Mouse (Mus musculus): ENCODE results near the gene Fanci. TPM values are rescaled to one million over a fixed set of nuclear protein-coding genes. Genes with fewer than 3 reads are reported as not detected.
A peak's percentile ranks its signal among the peaks of the same experiment; 100 is the strongest.

Fanci gene
- polyA plus RNA-seq, 1 experiment, result 0.34 TPM

DNA sequence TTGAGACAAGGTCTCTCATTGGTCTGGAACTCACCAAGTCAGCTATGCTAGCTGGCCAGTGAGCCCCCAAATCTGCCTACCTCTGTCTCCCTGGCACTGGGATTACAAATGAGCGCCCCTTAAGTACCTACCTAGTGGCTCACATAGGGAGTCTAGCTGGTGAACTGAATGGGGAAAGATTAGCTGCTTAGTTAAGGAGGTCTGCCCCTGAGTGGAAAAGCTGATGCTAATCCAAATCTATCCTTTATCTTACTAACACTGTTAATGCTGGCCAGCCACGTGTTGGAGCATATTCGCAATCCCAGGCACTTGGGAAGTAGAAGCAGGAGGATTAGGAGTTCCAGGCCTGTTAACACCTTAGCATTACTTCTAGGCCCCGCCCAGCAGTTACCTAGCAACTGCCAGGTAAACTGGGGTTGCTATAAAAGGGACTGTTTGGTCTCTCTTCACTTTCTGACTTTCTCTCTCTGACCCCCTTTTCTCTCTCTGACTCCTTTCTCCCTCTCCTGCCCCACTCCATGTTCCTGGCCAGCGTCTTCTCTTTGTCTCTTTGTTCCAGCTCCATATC, 1.5 kb upstream of the Fanci start:
- no peak for TF ChIP-seq POLR2A (IDR thresholded peaks at IDR 0.05; ENCODE audit: borderline replicate concordance, insufficient read depth, low read length)
- TF ChIP-seq CTCF (IDR thresholded peaks at IDR 0.05; ENCODE audit: borderline replicate concordance, insufficient read depth, low read depth, low read length), result no peak
- Histone ChIP-seq H3K27me3 (ENCODE audit: control insufficient read depth, insufficient read depth, low read length) (no peaks in the 10 kb centered on the region), H3K27ac (ENCODE audit: insufficient read depth, low read length) (no peak overlapping the region), H3K4me3 (replicated peaks; ENCODE audit: insufficient read depth, low read depth, low read length) (no peak overlapping the region), H3K4me1 (ENCODE audit: control insufficient read depth, insufficient read depth, low read length) (no peaks in the 10 kb centered on the region)
- WGBS, result 79% methylated on average over 5 of the region's 5 CpGs
- no peak for DNase-seq

GRCm38 (mm10) chr7:79391471-79391870, 258 bp upstream of the Fanci start:
- no peak for DNase-seq
- WGBS, result 0% methylated on average over 3 of the region's 3 CpGs

GRCm38 (mm10) chr7:79392860-79393513, 1.3 kb downstream of the Fanci start:
- Histone ChIP-seq H3K27ac (ENCODE audit: insufficient read depth, low read length) (no peak overlapping the region), H3K27me3 (ENCODE audit: control insufficient read depth, insufficient read depth, low read length) (no peaks in the 10 kb centered on the region), H3K4me1 (ENCODE audit: control insufficient read depth, insufficient read depth, low read length) (no peaks in the 10 kb centered on the region), H3K4me3 (replicated peaks; ENCODE audit: insufficient read depth, low read depth, low read length) (no peak overlapping the region)
- 53% methylated on average over 9 of the region's 9 CpGs for WGBS
- TF ChIP-seq CTCF (IDR thresholded peaks at IDR 0.05; ENCODE audit: borderline replicate concordance, insufficient read depth, low read depth, low read length), result no peak
- TF ChIP-seq POLR2A (IDR thresholded peaks at IDR 0.05; ENCODE audit: borderline replicate concordance, insufficient read depth, low read length), result no peak
- no peak for DNase-seq

More at GRCm38 (mm10) chr7:79391471-79391870, 258 bp upstream of the Fanci start:
- TF ChIP-seq POLR2A (IDR thresholded peaks at IDR 0.05; ENCODE audit: borderline replicate concordance, insufficient read depth, low read length) (no peak), CTCF (IDR thresholded peaks at IDR 0.05; ENCODE audit: borderline replicate concordance, insufficient read depth, low read depth, low read length) (no peak)
- 0 out of 2 replicates have a peak overlapping the region, but pooled peaks have one; percentile 44 for H3K27ac ChIP-seq (ENCODE audit: insufficient read depth, low read length)
- H3K4me1 ChIP-seq (ENCODE audit: control insufficient read depth, insufficient read depth, low read length), result no peaks in the 10 kb centered on the region
- no peaks in the 10 kb centered on the region for H3K27me3 ChIP-seq (ENCODE audit: control insufficient read depth, insufficient read depth, low read length)
- H3K4me3 ChIP-seq (replicated peaks; ENCODE audit: insufficient read depth, low read depth, low read length), result peak overlapping the region; percentile 88

DNA sequence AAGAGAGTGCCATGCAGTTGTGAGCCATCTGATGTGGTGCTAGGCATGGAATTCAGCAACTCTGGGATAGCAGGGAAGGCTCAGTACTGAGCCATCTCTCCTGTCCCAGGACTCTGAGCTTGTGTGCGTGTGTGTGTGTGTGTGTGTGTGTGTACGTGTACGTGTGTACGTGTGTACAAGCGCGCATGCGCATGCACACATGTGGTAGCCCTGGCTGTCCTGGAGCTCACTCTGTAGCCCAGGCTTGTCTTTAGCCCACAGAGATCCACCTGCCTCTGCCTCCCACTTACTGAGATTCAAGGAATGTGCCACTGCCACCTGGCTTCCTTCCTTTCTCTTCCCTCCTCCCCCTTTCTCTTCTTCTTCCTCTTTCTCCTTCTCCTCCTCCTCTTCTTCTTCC, 2.2 kb downstream of the Fanci start:
- no peak for TF ChIP-seq POLR2A (IDR thresholded peaks at IDR 0.05; ENCODE audit: borderline replicate concordance, insufficient read depth, low read length)
- no peak for TF ChIP-seq CTCF (IDR thresholded peaks at IDR 0.05; ENCODE audit: borderline replicate concordance, insufficient read depth, low read depth, low read length)
- Histone ChIP-seq H3K4me3 (replicated peaks; ENCODE audit: insufficient read depth, low read depth, low read length) (no peak overlapping the region), H3K27me3 (ENCODE audit: control insufficient read depth, insufficient read depth, low read length) (no peaks in the 10 kb centered on the region), H3K27ac (ENCODE audit: insufficient read depth, low read length) (no peak overlapping the region), H3K4me1 (ENCODE audit: control insufficient read depth, insufficient read depth, low read length) (no peaks in the 10 kb centered on the region)
- no peak for DNase-seq
- WGBS, result 98% methylated on average over 7 of the region's 7 CpGs

DNA sequence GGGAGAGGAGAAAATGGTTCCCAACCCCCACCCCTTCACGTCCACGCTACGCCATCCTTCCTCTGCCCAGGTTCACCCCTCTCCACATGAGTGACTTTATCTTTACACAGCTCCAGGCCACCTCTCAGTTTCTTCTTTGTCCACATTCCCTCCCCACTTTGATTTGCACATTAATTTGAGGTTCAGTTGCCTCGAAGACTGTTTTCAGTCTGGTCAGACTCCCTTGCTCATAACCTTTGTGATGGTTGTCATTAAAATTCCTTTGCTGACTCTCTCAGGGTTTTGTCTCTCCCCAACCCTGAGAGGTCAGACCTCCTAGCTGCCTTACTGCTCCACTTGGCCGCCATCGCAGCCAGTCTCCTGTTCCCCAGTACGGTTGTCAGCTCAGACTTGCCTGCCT, 2.9 kb downstream of the Fanci start:
- no peak for DNase-seq
- Histone ChIP-seq H3K27ac (ENCODE audit: insufficient read depth, low read length) (no peak overlapping the region), H3K4me3 (replicated peaks; ENCODE audit: insufficient read depth, low read depth, low read length) (no peak overlapping the region), H3K27me3 (ENCODE audit: control insufficient read depth, insufficient read depth, low read length) (no peaks in the 10 kb centered on the region), H3K4me1 (ENCODE audit: control insufficient read depth, insufficient read depth, low read length) (no peaks in the 10 kb centered on the region)
- WGBS, result 63% methylated on average over 7 of the region's 7 CpGs
- TF ChIP-seq CTCF (IDR thresholded peaks at IDR 0.05; ENCODE audit: borderline replicate concordance, insufficient read depth, low read depth, low read length), result no peak
- no peak for TF ChIP-seq POLR2A (IDR thresholded peaks at IDR 0.05; ENCODE audit: borderline replicate concordance, insufficient read depth, low read length)

GRCm38 (mm10) chr7:79395186-79395585, 3.5 kb downstream of the Fanci start:
- Histone ChIP-seq H3K27ac (ENCODE audit: insufficient read depth, low read length) (no peak overlapping the region), H3K4me3 (replicated peaks; ENCODE audit: insufficient read depth, low read depth, low read length) (no peak overlapping the region), H3K27me3 (ENCODE audit: control insufficient read depth, insufficient read depth, low read length) (no peaks in the 10 kb centered on the region), H3K4me1 (ENCODE audit: control insufficient read depth, insufficient read depth, low read length) (no peaks in the 10 kb centered on the region)
- 86% methylated on average over 7 of the region's 7 CpGs for WGBS
- TF ChIP-seq CTCF (IDR thresholded peaks at IDR 0.05; ENCODE audit: borderline replicate concordance, insufficient read depth, low read depth, low read length) (no peak), POLR2A (IDR thresholded peaks at IDR 0.05; ENCODE audit: borderline replicate concordance, insufficient read depth, low read length) (no peak)
- no peak for DNase-seq

DNA sequence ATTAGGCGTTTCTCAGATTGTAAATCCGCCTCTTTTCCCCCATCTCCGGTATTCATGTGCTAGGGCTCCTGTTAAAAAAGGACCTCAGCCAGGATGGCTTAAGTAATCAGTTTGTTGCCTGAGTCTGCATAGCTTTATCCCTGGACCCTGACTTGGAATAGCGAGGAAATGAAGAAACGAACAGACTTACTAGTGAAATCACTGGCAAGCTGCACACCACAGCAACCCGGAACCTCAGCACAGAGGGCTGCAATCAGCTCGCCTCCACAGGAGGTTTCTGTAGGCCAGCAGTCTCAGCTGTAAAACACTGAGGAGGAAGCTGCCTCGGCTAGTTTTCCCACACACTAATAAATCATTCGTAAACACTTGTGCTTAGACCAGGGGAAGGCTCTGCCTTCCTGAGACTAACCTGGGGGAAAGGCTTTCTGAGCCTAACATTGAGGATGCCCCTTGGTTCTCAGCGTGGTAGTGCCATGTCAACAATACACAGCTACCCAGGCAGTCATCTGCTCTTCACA, 5.8 kb downstream of the Fanci start:
- WGBS, result 84% methylated on average over 10 of the region's 10 CpGs
- H3K4me1 ChIP-seq (ENCODE audit: control insufficient read depth, insufficient read depth, low read length), result no peaks in the 10 kb centered on the region
- no peaks in the 10 kb centered on the region for H3K27me3 ChIP-seq (ENCODE audit: control insufficient read depth, insufficient read depth, low read length)
- H3K4me3 ChIP-seq (replicated peaks; ENCODE audit: insufficient read depth, low read depth, low read length), result no peak overlapping the region
- TF ChIP-seq CTCF (IDR thresholded peaks at IDR 0.05; ENCODE audit: borderline replicate concordance, insufficient read depth, low read depth, low read length), result no peak
- TF ChIP-seq POLR2A (IDR thresholded peaks at IDR 0.05; ENCODE audit: borderline replicate concordance, insufficient read depth, low read length), result no peak
- no peak overlapping the region for H3K27ac ChIP-seq (ENCODE audit: insufficient read depth, low read length)
- no peak for DNase-seq

GRCm38 (mm10) chr7:79398426-79398825, 6.7 kb downstream of the Fanci start:
- 84% methylated on average over 8 of the region's 8 CpGs for WGBS
- no peak for DNase-seq
- H3K27ac ChIP-seq (ENCODE audit: insufficient read depth, low read length), result no peak overlapping the region
- H3K4me1 ChIP-seq (ENCODE audit: control insufficient read depth, insufficient read depth, low read length), result no peaks in the 10 kb centered on the region
- H3K4me3 ChIP-seq (replicated peaks; ENCODE audit: insufficient read depth, low read depth, low read length), result no peak overlapping the region
- H3K27me3 ChIP-seq (ENCODE audit: control insufficient read depth, insufficient read depth, low read length), result no peaks in the 10 kb centered on the region
- no peak for TF ChIP-seq POLR2A (IDR thresholded peaks at IDR 0.05; ENCODE audit: borderline replicate concordance, insufficient read depth, low read length)
- TF ChIP-seq CTCF (IDR thresholded peaks at IDR 0.05; ENCODE audit: borderline replicate concordance, insufficient read depth, low read depth, low read length), result no peak

Data from cerebellum, adult 2 months (tissue).